Mouse (Mus musculus): Measurements from ENCODE around the gene Aldh1b1.

Gene Aldh1b1

GRCm38 (mm10) chr4:45798964-45799363 lies at the start of gene Aldh1b1:
Gene Aldh1b1 (plus strand): TSS chr4:45799022.
- peak; percentile 35 to 49 for DNase-seq

- no peak for DNase-seq
Observed at GRCm38 (mm10) chr4:45749449-45749848, 49.4 kb upstream of the Aldh1b1 start.

DNA sequence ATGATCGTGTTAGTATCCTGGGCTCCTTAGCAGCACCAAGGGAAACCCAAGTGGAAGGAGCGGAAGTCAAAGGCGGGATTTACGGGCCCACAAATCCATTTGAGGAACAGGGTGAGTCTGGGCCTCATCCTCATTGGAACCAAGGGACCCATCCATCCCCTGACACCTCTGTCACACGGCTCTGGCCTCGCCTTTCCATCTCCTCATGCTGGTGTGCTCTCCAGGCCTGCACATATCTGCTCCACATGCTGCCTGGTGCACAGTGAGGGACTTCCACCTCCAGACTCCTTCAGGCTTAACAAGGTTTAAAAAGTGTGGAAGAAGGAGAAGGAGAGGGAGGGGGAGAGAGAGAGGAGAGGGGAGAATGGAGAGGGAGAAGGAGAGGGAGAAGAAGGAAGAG lies 48.3 kb upstream of the Aldh1b1 start:
- no peak for DNase-seq

GRCm38 (mm10) chr4:45753211-45753809 lies 45.5 kb upstream of the Aldh1b1 start:
- no peak for DNase-seq

DNA sequence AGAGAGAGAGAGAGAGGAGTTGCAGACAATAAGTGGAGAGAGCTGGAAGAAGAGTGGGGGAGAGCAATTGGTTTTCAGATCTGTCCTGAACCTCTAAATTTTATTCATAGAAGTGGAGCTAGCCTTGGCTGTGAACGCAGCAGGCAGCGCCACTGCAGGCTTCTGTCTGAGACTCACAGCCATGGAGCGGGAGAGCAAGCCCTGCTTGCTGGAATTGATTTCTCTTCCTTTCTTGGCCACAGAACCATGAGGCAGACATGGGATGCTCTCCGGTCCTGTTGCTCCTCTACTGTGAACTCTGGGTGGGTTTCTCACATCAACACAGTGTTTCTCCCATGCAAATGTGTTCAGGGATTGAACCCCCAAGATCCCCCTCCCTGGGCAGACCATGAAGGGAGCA lies 44.7 kb upstream of the Aldh1b1 start:
- DNase-seq, result peak in 1 of 2 experiments; percentile 21

DNA sequence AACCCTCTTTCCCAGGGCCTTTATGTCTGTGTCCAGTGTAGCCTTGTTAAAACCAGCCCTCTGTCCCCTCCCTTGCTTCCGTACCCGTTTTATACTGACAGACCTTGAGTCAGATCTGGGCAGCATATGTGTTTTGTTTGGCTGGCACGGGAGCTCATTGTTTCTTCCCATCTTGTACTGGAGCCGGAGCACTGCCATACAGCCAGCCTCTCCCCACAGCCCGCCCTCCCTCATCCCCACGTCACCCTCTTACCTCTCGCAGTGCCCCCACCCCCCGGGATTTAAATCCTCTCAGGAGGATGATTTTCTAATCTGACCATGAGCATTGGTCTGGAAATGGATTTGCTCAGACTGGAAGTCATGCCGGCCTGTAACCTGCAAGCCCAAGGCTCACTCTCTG lies 43.7 kb upstream of the Aldh1b1 start:
- peak; percentile 72 to 82 for DNase-seq

DNA sequence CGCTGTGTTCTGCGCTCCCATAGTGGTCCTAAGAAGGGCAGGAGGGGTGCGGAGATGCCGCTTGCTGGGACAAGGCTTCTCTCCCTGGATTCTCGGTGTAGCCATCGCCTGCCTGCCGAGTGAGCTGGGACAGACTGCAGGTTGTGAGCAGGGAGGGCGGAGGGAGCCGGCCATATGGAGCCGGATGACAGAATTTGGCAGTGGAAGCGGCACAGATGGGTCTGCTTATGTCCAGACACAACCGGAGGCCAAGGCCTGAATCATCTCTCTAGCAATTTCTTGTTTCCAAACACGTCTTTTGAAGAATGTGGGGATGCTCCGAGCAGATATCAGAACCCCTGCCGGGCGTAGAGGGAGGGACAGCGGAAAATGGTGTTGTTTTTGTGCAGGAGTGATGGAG lies 42.9 kb upstream of the Aldh1b1 start:
- DNase-seq, result peak; percentile 95 to 97

DNA sequence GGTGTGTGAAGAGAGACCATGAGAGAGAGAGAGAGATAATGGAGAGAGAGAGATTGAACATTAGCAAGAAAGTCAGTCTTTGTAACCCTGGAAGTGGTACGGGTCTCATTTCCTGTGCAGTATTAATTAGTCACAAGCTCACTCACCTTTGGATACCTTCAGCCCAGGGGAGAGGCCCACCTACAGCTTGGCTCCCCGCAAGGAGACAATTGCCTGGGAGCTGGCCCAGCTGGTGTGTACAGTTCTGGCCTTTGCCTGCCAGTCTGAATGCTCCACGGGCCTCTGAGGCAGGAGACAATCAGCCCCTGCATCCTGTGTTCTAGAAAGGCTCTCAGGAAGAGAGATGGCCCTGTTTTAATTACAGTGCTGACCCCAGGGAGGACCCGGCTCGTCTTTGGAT lies 40.9 kb upstream of the Aldh1b1 start:
- DNase-seq, result no peak

- DNase-seq, result no peak
Observed at GRCm38 (mm10) chr4:45759411-45759810, 39.4 kb upstream of the Aldh1b1 start.

DNA sequence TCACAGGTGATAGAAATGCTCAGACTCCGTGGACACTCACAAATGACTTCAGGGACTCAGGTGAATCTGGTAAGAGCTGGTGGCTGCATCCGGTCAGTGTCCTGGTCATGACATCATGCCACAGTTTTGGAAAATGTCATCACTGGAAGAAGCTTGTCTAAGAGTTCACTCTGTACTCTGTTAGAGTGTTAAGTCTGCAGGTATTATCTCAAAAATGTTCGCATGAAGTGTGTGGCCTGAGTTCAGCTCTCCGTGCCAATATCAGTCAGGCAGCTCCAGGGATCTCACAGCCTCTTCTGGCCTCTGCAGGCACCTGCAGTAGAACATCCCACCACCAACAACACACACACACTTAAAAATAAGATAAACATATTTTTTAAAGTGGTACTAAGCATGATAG lies 36.2 kb upstream of the Aldh1b1 start:
- DNase-seq, result no peak

DNA sequence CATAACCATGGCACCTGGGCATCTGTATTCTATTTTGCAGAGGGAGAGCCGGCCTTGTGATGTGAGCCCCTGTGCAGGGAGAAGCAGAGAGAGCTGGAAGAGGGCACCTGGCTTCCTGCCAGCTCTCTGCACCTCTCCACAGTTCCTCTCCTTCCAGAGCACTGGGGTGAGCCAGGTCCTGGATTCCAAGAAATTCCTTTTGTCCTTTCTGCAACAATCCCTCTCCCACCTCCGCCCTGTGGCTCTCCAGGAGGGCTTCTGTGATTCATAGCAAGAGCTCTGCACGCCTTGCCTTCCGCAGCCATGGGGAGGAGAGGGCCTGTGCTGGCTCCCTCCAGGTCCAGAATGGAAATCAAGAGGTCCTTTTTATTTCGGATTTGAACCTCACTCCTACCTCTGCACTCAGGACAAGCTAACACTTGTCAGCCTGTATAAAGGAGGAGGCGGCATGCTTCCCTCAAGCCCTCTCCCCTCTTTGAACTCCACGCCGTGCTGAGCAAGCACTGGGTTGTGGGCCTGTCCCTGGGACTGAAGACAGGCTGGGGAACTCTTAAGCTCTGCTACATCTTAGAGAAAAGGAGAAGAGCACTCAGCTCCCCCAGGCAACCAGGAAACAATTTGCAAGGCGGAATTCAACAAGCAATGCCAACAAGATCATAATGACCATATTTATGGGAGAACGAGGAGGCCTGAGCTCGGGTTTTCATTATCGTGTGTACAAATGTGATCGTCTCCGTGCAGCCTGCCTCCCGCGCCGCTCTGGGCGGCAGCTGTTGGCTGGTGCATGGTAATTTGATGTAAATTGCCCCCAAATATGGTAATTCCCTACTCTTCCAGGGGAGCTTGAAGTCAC lies 35.3 kb upstream of the Aldh1b1 start:
- no peak for DNase-seq

GRCm38 (mm10) chr4:45764141-45764494 lies 34.7 kb upstream of the Aldh1b1 start:
- DNase-seq, result no peak

DNA sequence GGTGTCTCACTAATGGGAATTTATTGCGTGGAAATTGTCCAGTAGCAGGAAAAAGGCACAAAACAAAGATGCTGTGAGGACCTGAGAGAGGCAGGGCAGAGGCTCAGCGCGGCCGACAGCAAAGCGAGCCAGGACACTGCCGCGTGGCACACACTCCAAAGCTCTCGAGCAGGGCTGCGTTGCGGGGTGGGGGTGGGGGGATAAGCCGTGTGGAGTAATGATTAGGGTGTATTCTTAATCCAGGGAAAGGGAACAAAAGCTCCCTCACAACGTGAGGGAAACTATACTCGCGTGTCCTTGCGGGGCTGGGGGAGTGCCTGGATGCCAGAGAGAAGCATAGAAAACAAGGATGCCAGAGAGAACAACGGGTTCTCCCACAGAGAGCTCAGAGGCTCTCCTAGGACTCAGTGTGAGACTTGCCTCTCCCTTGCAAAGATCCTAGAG lies 33.7 kb upstream of the Aldh1b1 start:
- no peak for DNase-seq

DNA sequence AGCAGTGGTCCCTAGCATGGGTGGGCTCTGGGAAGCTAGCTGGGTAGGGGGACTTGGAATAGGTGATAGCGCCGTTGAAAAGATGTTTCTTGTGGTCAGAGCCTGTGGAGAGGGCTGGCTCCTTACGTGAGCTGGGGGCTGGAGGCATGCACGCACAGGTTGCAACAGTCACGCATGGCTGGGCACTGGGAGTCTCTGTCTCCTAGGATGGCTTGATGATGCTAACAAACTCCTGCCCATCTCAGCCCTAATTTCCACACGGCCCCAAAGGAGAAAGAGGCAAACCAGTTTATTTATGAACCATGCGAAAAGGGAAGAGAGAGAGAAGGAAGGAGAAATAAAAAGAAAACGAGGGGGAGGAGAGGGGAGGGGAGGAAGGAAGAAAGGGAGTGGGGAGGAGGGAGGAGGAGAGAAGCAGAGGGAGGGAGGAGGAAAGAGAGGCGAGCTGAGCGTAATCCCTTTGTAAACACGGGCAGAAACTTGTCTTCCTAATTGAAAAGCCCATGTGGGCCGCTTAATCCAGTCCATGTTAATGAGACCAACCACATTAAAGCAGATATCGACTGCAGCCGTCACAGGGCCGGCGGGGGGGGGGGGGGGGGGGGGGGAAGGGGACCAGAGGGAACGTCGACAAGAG lies 33.1 kb upstream of the Aldh1b1 start:
- no peak for DNase-seq

DNA sequence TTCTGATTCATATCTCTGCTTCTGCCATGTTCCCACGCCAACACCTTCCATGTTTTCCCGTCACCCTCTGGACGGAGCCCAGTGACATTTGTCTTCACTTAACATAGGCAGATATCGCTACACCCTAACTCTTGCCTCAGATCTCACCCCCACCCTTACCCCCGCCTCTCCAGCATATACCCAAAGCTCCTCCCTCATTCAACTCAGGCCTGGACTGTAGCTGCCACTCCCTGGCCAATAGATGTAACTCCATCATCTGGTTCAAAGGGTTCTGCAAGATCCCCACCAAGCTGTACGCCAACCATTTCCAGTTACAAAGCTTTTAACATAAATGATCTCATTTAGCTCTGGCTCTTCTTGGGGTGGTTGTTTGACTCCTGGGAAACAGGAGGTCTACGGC lies 32.0 kb upstream of the Aldh1b1 start:
- no peak for DNase-seq

GRCm38 (mm10) chr4:45767891-45768558 lies 30.8 kb upstream of the Aldh1b1 start:
- no peak for DNase-seq

- DNase-seq, result no peak
Observed at GRCm38 (mm10) chr4:45769141-45769540, 29.7 kb upstream of the Aldh1b1 start.

DNA sequence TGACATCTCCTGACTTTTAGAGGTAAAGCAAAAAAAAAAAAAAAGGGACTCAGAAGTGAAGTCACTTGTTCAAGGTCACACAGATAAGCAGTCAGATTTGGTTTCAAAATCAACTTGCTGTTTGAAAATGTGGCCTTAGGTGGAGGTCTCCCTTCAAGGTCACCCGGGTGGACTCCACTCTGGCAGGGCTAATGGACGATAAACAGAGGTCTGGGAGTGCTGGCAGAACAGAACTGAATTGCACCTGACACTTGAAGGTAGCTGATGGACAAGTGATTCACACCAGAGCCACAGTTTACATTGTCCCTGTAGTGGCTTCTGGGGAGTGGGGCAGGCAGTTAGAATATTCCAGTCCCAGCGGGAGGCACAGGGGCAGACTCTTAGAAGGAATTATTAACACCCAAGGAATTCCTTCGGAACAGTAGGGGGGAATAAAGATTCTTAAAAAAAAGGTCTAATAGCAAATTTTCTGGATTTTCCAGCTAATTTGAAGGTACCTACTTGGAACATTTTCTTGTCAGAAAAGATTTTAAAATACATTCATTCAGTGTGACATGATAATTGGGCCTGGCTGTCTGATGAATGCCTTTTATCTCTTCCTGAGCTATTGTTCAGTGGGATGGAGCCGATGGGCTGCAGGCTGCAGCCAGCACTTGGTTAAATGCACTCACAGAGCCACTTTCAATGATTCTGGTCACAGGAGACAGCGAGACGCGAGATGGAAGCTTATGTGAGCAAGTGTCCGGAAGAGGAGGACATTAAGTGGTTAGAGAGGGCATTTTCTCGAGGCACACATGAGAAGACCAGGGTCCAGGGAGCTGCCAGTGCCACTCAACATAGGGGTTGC lies 28.8 kb upstream of the Aldh1b1 start:
- DNase-seq, result no peak

DNA sequence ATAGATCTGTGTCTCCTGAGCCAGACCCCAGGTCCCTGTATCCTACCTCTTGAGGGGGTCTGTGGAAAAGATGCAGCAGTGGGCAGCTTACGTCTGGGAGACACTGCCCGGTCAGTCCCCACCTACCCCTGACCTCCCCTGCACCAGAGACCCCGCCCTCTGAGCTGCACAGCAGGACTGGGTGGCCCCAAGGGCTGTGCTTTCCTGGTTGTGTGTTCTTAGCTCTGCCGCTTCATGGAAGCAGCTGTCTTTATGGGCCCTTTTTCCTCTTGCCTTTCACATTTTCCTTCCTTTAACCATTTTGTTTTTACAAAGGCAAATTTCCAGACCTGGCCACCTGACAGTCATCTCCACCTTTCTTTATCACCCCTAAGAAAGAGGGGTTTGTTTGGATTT lies 28.2 kb upstream of the Aldh1b1 start:
- no peak for DNase-seq

DNA sequence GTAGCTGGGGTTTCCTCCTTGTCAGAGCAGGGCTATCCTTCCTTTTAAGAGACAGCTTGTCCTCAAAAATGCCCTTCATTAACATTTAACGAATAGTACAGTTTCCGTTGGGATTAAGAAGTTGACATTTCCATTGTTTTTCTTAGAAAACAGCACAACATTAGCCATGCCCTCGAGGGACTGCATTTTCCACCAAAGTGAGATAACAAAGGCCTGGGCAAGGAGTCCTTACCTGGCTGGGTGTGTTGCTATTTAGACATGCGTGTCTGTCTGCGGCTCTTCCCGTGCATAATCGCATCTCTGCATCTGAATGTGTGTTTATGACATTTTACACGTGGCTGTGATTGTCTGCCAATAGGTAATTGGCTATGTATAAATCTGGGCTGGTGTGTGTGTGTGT lies 27.6 kb upstream of the Aldh1b1 start:
- DNase-seq, result no peak

GRCm38 (mm10) chr4:45771619-45772018 lies 27.2 kb upstream of the Aldh1b1 start:
- DNase-seq, result peak; percentile 33 to 54

DNA sequence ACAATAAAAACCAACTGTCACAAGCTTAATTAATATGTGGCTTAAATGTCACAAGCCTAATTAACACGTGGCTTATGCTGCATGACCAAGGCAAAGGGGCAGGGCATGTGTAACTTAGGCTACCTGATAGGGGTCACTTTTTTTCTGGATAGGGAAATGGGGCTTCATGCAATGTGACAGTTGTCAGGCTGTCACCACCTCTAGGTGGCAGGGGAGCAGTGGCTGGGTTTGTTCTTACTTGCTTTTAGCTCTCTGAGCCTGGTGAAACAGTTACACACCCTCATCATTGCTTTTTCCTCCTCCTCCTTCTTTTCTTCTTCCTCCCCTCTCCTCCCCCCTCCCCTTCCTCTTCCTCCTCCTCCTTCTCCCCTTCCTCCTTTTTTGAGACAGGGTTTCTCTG lies 15.2 kb upstream of the Aldh1b1 start:
- no peak for DNase-seq

DNA sequence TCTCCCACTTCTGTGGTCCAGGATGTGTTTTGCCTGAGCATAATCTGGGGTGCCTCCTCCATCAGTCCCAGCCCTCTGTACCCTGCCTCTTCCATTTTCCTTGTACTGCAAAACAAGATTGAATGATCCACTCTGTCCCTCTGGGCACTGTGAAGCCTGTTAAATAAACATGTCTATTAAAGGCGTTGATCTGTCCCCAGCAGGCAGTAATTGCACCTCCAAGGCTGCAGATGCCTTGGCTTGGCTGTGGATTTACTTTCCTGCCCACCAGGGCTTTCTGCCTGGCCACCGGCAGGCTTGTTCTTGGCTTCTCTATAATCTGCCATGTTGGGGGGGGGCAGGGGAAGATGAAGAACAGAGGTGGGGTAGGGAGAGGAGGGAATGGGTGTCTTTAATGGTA lies 12.9 kb upstream of the Aldh1b1 start:
- DNase-seq, result no peak

Measured in cerebellum, adult 18-20 months (tissue).